Mouse (Mus musculus) stomach, embryonic 16.5 days (tissue): ENCODE results near the gene Thap7. TPM values are rescaled to one million over a fixed set of nuclear protein-coding genes. Genes with fewer than 3 reads are reported as not detected.
A peak's percentile ranks its signal among the peaks of the same experiment; 100 is the strongest.
"Not testable (repeated sequence)": the region's sequence is repeated elsewhere in the genome, so short reads cannot be mapped to it uniquely, and the experiment has no call there.

Experiments used
- ATAC-seq: fragments of 200-750 bp; cut with Nextera tagmentation; 2 replicates; pipeline ENCODE4 v1.8.0; 2017; ENCODE audit warnings: moderate number of reproducible peaks, moderate TSS enrichment; ENCODE audit not compliant: insufficient read depth, low FRiP score
- H3K27ac ChIP-seq: fragments of 300-500 bp; sonication (generic); 2 replicates; pipeline ENCODE4 v1.5.1; 2014; ENCODE audit warnings: low read length
- H3K27me3 ChIP-seq: fragments of 300-500 bp; sonication (generic); 2 replicates; pipeline ENCODE4 v1.6.1; 2014; ENCODE audit warnings: low read length, control low read depth, mixed read lengths; ENCODE audit not compliant: control insufficient read depth, insufficient read depth
- H3K36me3 ChIP-seq: fragments of 300-500 bp; sonication (generic); 2 replicates; pipeline ENCODE4 v1.6.1; 2014; ENCODE audit warnings: low read length; ENCODE audit not compliant: control insufficient read depth, insufficient read depth
- H3K4me1 ChIP-seq: fragments of 300-500 bp; sonication (generic); 2 replicates; pipeline ENCODE4 v1.6.1; 2014; ENCODE audit warnings: low read length, control low read depth, mixed read lengths; ENCODE audit not compliant: control insufficient read depth, insufficient read depth
- H3K4me2 ChIP-seq: fragments of 300-500 bp; sonication (generic); 2 replicates; pipeline ENCODE4 v1.6.1; 2014; ENCODE audit warnings: low read depth, low read length, mixed read lengths
- H3K4me3 ChIP-seq: fragments of 300-500 bp; sonication (generic); replicated peaks from 2 replicates; pipeline ENCODE4 v1.5.1; 2014; ENCODE audit warnings: mild to moderate bottlenecking, low read length
- H3K9ac ChIP-seq: fragments of 300-500 bp; sonication (generic); 2 replicates; pipeline ENCODE4 v1.6.1; 2014; ENCODE audit warnings: low read length
- H3K9me3 ChIP-seq: fragments of 300-500 bp; sonication (generic); replicated peaks from 2 replicates; pipeline ENCODE4 v1.6.1; 2016; ENCODE audit warnings: low read length, control low read depth; ENCODE audit not compliant: control insufficient read depth
- WGBS: fragments of 180-500 bp; shearing (Covaris S2); extraction: QIAGEN DNeasy Blood & Tissue Kit; methylation state at CpG from one replicate; pipeline ENCODE4 v1.1.7; 2014; 5-methylcytosine and 5-hydroxymethylcytosine counted together
- polyA plus RNA-seq: library from polyadenylated mRNA; unstranded; fragments of >200 nt; fragmentation: Nextera tagmentation; extraction: Ambion mirVana; gene quantifications from 2 replicates; pipeline ENCODE4 v1.2.1, GENCODE M21; 2015

Thap7 gene
- polyA plus RNA-seq, 1 experiment from 2014 or later, result 56.8 TPM

- Histone ChIP-seq H3K36me3 (no peaks in the 10 kb centered on the region), H3K27ac (peak within 1 kb of the TSS; percentile 84), H3K9me3 (no peaks in the 10 kb centered on the region), H3K9ac (peak within 1 kb of the TSS; percentile 59), H3K4me3 (peak within 1 kb of the TSS; percentile 24), H3K27me3 (no peaks in the 10 kb centered on the region), H3K4me2 (peak within 1 kb of the TSS; percentile 57), H3K4me1 (peaks cover 17% of the 10 kb centered on the region)
- WGBS, result 2% methylated on average over 22 of the region's 22 CpGs
- ATAC-seq, result peak; percentile 90
Observed at GRCm38 (mm10) chr16:17561128-17561750, 30.3 kb upstream of the Thap7 start, which contains the start of gene Lrrc74b. TSS of gene Lrrc74b (minus strand) at chr16:17561247.

GRCm38 (mm10) chr16:17559396-17560027, 28.6 kb upstream of the Thap7 start:
- no peaks in the 10 kb centered on the region for H3K9me3 ChIP-seq
- peaks cover 20% of the 10 kb centered on the region for H3K4me1 ChIP-seq
- H3K36me3 ChIP-seq, result no peaks in the 10 kb centered on the region
- no peak for ATAC-seq
- WGBS, result 75% methylated on average over 9 of the region's 9 CpGs
- H3K27me3 ChIP-seq, result no peaks in the 10 kb centered on the region
- H3K4me3 ChIP-seq, result 0 out of 2 replicates have a peak overlapping the region, but pooled peaks have one; percentile 7
- H3K9ac ChIP-seq, result 0 out of 2 replicates have a peak overlapping the region, but pooled peaks have one; percentile 54
- peak overlapping the region; percentile 22 for H3K4me2 ChIP-seq
- peak overlapping the region; percentile 13; the same call in 1 of the 2 replicates for H3K27ac ChIP-seq

GRCm38 (mm10) chr16:17558811-17559210, 27.9 kb upstream of the Thap7 start:
- H3K9ac ChIP-seq, result peak overlapping the region; percentile 54
- peaks cover 26% of the 10 kb centered on the region for H3K4me1 ChIP-seq
- 2% methylated on average over 5 of the region's 5 CpGs for WGBS
- no peaks in the 10 kb centered on the region for H3K36me3 ChIP-seq
- H3K4me3 ChIP-seq, result peak overlapping the region; percentile 7; the same call in 1 of the 2 replicates
- H3K27me3 ChIP-seq, result no peaks in the 10 kb centered on the region
- peak overlapping the region; percentile 22 for H3K4me2 ChIP-seq
- ATAC-seq, result peak; percentile 1; the same call in 1 of the 2 replicates
- H3K9me3 ChIP-seq, result no peaks in the 10 kb centered on the region
- no peak overlapping the region for H3K27ac ChIP-seq

GRCm38 (mm10) chr16:17557947-17558480, 27.1 kb upstream of the Thap7 start:
- Histone ChIP-seq H3K4me2 (peak overlapping the region; percentile 22; the same call in 1 of the 2 replicates), H3K4me3 (no peak overlapping the region), H3K9me3 (no peaks in the 10 kb centered on the region), H3K27me3 (no peaks in the 10 kb centered on the region), H3K27ac (no peak overlapping the region), H3K4me1 (peaks cover 26% of the 10 kb centered on the region), H3K9ac (peak overlapping the region; percentile 15; the same call in 1 of the 2 replicates), H3K36me3 (no peaks in the 10 kb centered on the region)
- ATAC-seq, result no peak
- 1% methylated on average over 5 of the region's 5 CpGs for WGBS

GRCm38 (mm10) chr16:17556907-17557306, 26.0 kb upstream of the Thap7 start:
- H3K27me3 ChIP-seq, result no peaks in the 10 kb centered on the region
- H3K36me3 ChIP-seq, result no peaks in the 10 kb centered on the region
- H3K4me3 ChIP-seq, result no peak overlapping the region
- no peak overlapping the region for H3K27ac ChIP-seq
- WGBS, result 45% methylated on average over 4 of the region's 4 CpGs
- ATAC-seq, result no peak
- no peak overlapping the region for H3K4me2 ChIP-seq
- peaks cover 26% of the 10 kb centered on the region for H3K4me1 ChIP-seq
- no peaks in the 10 kb centered on the region for H3K9me3 ChIP-seq
- H3K9ac ChIP-seq, result no peak overlapping the region

GRCm38 (mm10) chr16:17556180-17556579, 25.2 kb upstream of the Thap7 start:
- WGBS, result 89% methylated on average over 4 of the region's 4 CpGs
- Histone ChIP-seq H3K27me3 (no peaks in the 10 kb centered on the region), H3K27ac (no peak overlapping the region), H3K4me2 (no peak overlapping the region), H3K9me3 (no peaks in the 10 kb centered on the region), H3K4me3 (no peak overlapping the region), H3K9ac (no peak overlapping the region), H3K4me1 (peaks cover 22% of the 10 kb centered on the region), H3K36me3 (no peaks in the 10 kb centered on the region)
- ATAC-seq, result no peak

GRCm38 (mm10) chr16:17554702-17555101, 23.8 kb upstream of the Thap7 start:
- ATAC-seq, H3K27ac ChIP-seq, H3K36me3 ChIP-seq, H3K9ac ChIP-seq, H3K9me3 ChIP-seq, H3K27me3 ChIP-seq, H3K4me3 ChIP-seq: not testable (repeated sequence)
- H3K4me1 ChIP-seq, result peaks cover 22% of the 10 kb centered on the region
- 26% methylated on average over 4 of the region's 4 CpGs for WGBS
- peak overlapping the region; percentile 45; the same call in 1 of the 2 replicates for H3K4me2 ChIP-seq

- H3K9ac ChIP-seq, result 0 out of 2 replicates have a peak overlapping the region, but pooled peaks have one; percentile 21
- no peaks in the 10 kb centered on the region for H3K36me3 ChIP-seq
- no peaks in the 10 kb centered on the region for H3K27me3 ChIP-seq
- H3K27ac ChIP-seq, result peak overlapping the region; percentile 9; the same call in 1 of the 2 replicates
- peak overlapping the region; percentile 45 for H3K4me2 ChIP-seq
- H3K4me3 ChIP-seq, result peak overlapping the region; percentile 24; the same call in 1 of the 2 replicates
- peak; percentile 92 for ATAC-seq
- peaks cover 19% of the 10 kb centered on the region for H3K4me1 ChIP-seq
- no peaks in the 10 kb centered on the region for H3K9me3 ChIP-seq
- 9% methylated on average over 18 of the region's 18 CpGs for WGBS
Observed at GRCm38 (mm10) chr16:17553910-17554685, 23.2 kb upstream of the Thap7 start.
